Mouse (Mus musculus): ENCODE measurements around the gene Pla2g2c.

DNA sequence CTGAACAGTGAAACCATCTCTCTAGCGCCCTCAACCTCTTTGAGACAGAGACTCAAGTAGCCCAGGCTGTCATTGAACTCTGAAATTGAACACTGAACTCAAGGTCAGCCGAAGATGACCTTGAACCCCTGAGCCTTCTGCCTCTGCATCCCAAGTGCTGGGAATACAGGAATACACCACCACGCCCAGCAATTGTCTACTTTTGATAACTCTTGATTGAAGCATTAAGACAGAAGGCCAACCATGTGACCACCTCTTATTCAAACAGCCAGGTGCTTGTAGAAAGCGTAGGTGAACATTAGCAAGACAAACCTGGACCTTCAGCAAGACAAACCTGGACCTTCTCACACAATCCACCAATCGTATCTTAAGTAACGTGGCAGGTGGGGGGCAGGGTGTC is 69.8 kb downstream of the Pla2g2c start:
- TF ChIP-seq CTCF (IDR thresholded peaks at IDR 0.05; ENCODE audit: low read depth), result no peak
- no peak for TF ChIP-seq EP300 (IDR thresholded peaks at IDR 0.05; ENCODE audit: low read depth)
